Mouse (Mus musculus) thymus, postnatal 4 days (tissue): ENCODE data around the gene Ehd3.
"Not testable (repeated sequence)": the region's sequence is repeated elsewhere in the genome, so short reads cannot be mapped to it uniquely, and the experiment has no call there.

Experiments used
- DNase-seq: peaks from one replicate; pipeline ENCODE4 v3.0.0; 2021

The Ehd3 gene

GRCm38 (mm10) chr17:73827446-73827845, 23.5 kb downstream of the Ehd3 start:
- no peak for DNase-seq

- no peak for DNase-seq
Measured at GRCm38 (mm10) chr17:73830511-73830910, 26.6 kb downstream of the Ehd3 start.

- no peak for DNase-seq
Measured at GRCm38 (mm10) chr17:73831427-73831826, 27.5 kb downstream of the Ehd3 start.

GRCm38 (mm10) chr17:73832901-73833300, 29.0 kb downstream of the Ehd3 start:
- no peak for DNase-seq

- DNase-seq, result no peak
Measured at GRCm38 (mm10) chr17:73833474-73833873, 29.5 kb downstream of the Ehd3 start.

- no peak for DNase-seq
Measured at GRCm38 (mm10) chr17:73836601-73837000, 32.7 kb downstream of the Ehd3 start.

- DNase-seq, result no peak
Measured at GRCm38 (mm10) chr17:73837244-73837643, 33.3 kb downstream of the Ehd3 start.

- DNase-seq, result no peak
Measured at GRCm38 (mm10) chr17:73839086-73839835, 35.3 kb downstream of the Ehd3 start.

GRCm38 (mm10) chr17:73839876-73840275, 35.9 kb downstream of the Ehd3 start:
- not testable (repeated sequence) for DNase-seq

- no peak for DNase-seq
Measured at GRCm38 (mm10) chr17:73842963-73843362, 39.0 kb downstream of the Ehd3 start.

- DNase-seq, result no peak
Measured at GRCm38 (mm10) chr17:73845632-73846031, 41.7 kb downstream of the Ehd3 start.

- DNase-seq, result no peak
Measured at GRCm38 (mm10) chr17:73847399-73847798, 43.5 kb downstream of the Ehd3 start.

- DNase-seq, result no peak
Measured at GRCm38 (mm10) chr17:73853041-73853440, 49.1 kb downstream of the Ehd3 start.

- no peak for DNase-seq
Measured at GRCm38 (mm10) chr17:73853717-73854116, 49.8 kb downstream of the Ehd3 start.

GRCm38 (mm10) chr17:73869008-73869685, 65.2 kb downstream of the Ehd3 start:
- peak; percentile 74 for DNase-seq

- peak; percentile 46 for DNase-seq
Measured at GRCm38 (mm10) chr17:73870956-73871605, 67.1 kb downstream of the Ehd3 start.

GRCm38 (mm10) chr17:73875268-73875667, 71.3 kb downstream of the Ehd3 start:
- no peak for DNase-seq

GRCm38 (mm10) chr17:73875674-73876073, 71.7 kb downstream of the Ehd3 start:
- DNase-seq, result no peak

GRCm38 (mm10) chr17:73879262-73879916, 75.5 kb downstream of the Ehd3 start:
- no peak for DNase-seq

- DNase-seq, result no peak
Measured at GRCm38 (mm10) chr17:73880286-73880685, 76.4 kb downstream of the Ehd3 start.

GRCm38 (mm10) chr17:73881295-73881694, 77.4 kb downstream of the Ehd3 start:
- DNase-seq, result no peak
